Mouse (Mus musculus) MEL (cell line): ENCODE data around the gene Pou2af1. TPM values are rescaled to one million over a fixed set of nuclear protein-coding genes. Genes with fewer than 3 reads are reported as not detected.

ENCODE experiments used
- DNase-seq: peaks from one replicate; pipeline ENCODE4 v3.0.0; 2011; ENCODE audit warnings: low read depth, low spot score
- H3K27ac ChIP-seq: 2 replicates; pipeline ENCODE4 v1.5.1; 2012; ENCODE audit warnings: low read depth, mild to moderate bottlenecking, control low read depth, low read length, moderate library complexity; ENCODE audit not compliant: control insufficient read depth
- H3K27me3 ChIP-seq, 2 experiments: fragments of 150-350 bp in 1 of 2; sonication (generic) in 1 of 2; 2 replicates each; pipeline ENCODE4 v1.6.1; 2012; ENCODE audit warnings: low read length in 2 of 2, mild to moderate bottlenecking in 2 of 2, improper control_type of control experiment in 1 of 2, moderate library complexity in 1 of 2; ENCODE audit not compliant: insufficient read depth in 2 of 2, control insufficient read depth in 1 of 2
- H3K36me3 ChIP-seq, 2 experiments: 2 replicates each; pipeline ENCODE4 v1.6.1; 2012 to 2014; ENCODE audit warnings: low read length in 2 of 2, improper control_type of control experiment in 1 of 2, inconsistent platforms in 1 of 2, mild to moderate bottlenecking in 1 of 2; ENCODE audit not compliant: insufficient read depth in 2 of 2, control insufficient read depth in 1 of 2
- H3K4me1 ChIP-seq, 2 experiments: fragments of 150-350 bp in 1 of 2; sonication (generic) in 1 of 2; 2 replicates each; pipeline ENCODE4 v1.6.1; 2012; ENCODE audit warnings: low read length in 2 of 2, improper control_type of control experiment in 1 of 2, mild to moderate bottlenecking in 1 of 2; ENCODE audit not compliant: insufficient read depth in 2 of 2, control insufficient read depth in 1 of 2
- H3K4me3 ChIP-seq, 2 experiments: fragments of 150-350 bp in 1 of 2; sonication (generic) in 1 of 2; 2 replicates each; pipeline ENCODE4 v1.5.1; 2012; ENCODE audit warnings: low read depth in 2 of 2, low read length in 2 of 2, mild to moderate bottlenecking in 2 of 2, moderate library complexity in 2 of 2, control low read depth in 1 of 2, improper control_type of control experiment in 1 of 2; ENCODE audit not compliant: control insufficient read depth in 1 of 2, insufficient read depth in 1 of 2
- H3K79me2 ChIP-seq: 2 replicates; pipeline ENCODE4 v1.6.1; 2012; ENCODE audit warnings: mild to moderate bottlenecking, low read length, moderate library complexity; ENCODE audit not compliant: control insufficient read depth, poor library complexity, insufficient read depth
- H3K9ac ChIP-seq: 2 replicates; pipeline ENCODE4 v1.6.1; 2012; ENCODE audit warnings: low read depth, mild to moderate bottlenecking, control low read depth, low read length, moderate library complexity; ENCODE audit not compliant: control insufficient read depth, poor library complexity, severe bottlenecking
- H3K9me3 ChIP-seq: fragments of 150-350 bp; sonication (generic); replicated peaks from 2 replicates; pipeline ENCODE4 v1.6.1; 2012; ENCODE audit warnings: mild to moderate bottlenecking, low read length, improper control_type of control experiment, moderate library complexity; ENCODE audit not compliant: insufficient read depth
- BHLHE40 ChIP-seq: IDR thresholded peaks from 2 replicates; pipeline ENCODE4 v1.6.1; 2012; ENCODE audit warnings: low read depth, mild to moderate bottlenecking, inconsistent platforms, low read length, improper control_type of control experiment, borderline replicate concordance
- CHD1 ChIP-seq: IDR thresholded peaks from 2 replicates; pipeline ENCODE4 v1.6.1; 2012; ENCODE audit warnings: low read depth, mild to moderate bottlenecking, inconsistent platforms, low read length, improper control_type of control experiment
- CHD2 ChIP-seq: IDR thresholded peaks from 2 replicates; pipeline ENCODE4 v1.6.1; 2011; ENCODE audit warnings: low read length, improper control_type of control experiment
- CTCF ChIP-seq, 3 experiments: IDR thresholded peaks in 2 of 3; conservative IDR thresholded peaks in 1 of 3; 2 replicates each; pipeline ENCODE4 v1.5.1; 2011 to 2012; ENCODE audit warnings: low read length in 3 of 3, low read depth in 2 of 3, mild to moderate bottlenecking in 2 of 3, improper control_type of control experiment in 1 of 3, inconsistent platforms in 1 of 3, mixed read lengths in 1 of 3, moderate library complexity in 1 of 3; ENCODE audit not compliant: control insufficient read depth in 1 of 3, insufficient read depth in 1 of 3, poor library complexity in 1 of 3, severe bottlenecking in 1 of 3
- ELF1 ChIP-seq: IDR thresholded peaks from 2 replicates; pipeline ENCODE4 v1.6.1; 2014; ENCODE audit warnings: low read depth, mild to moderate bottlenecking, inconsistent platforms, low read length, improper control_type of control experiment, moderate library complexity
- GABPA ChIP-seq: IDR thresholded peaks from 2 replicates; pipeline ENCODE4 v1.6.1; 2012; ENCODE audit warnings: low read depth, mild to moderate bottlenecking, inconsistent platforms, low read length, improper control_type of control experiment, moderate library complexity
- MAX ChIP-seq: IDR thresholded peaks from 2 replicates; pipeline ENCODE4 v1.6.1; 2011; ENCODE audit warnings: low read length, improper control_type of control experiment
- NELFE ChIP-seq: IDR thresholded peaks from 2 replicates; pipeline ENCODE4 v1.6.1; 2011; ENCODE audit warnings: low read depth, low read length, improper control_type of control experiment
- POLR2AphosphoS5 ChIP-seq: IDR thresholded peaks from 2 replicates; pipeline ENCODE4 v1.6.1; 2012; ENCODE audit warnings: low read depth, borderline replicate concordance, mild to moderate bottlenecking, inconsistent platforms, low read length, moderate library complexity, mixed read lengths
- RAD21 ChIP-seq: IDR thresholded peaks from 2 replicates; pipeline ENCODE4 v1.6.1; 2011; ENCODE audit warnings: mild to moderate bottlenecking, low read depth, low read length, improper control_type of control experiment
- RCOR1 ChIP-seq: IDR thresholded peaks from 2 replicates; pipeline ENCODE4 v1.6.1; 2012; ENCODE audit warnings: low read depth, mild to moderate bottlenecking, inconsistent platforms, low read length, improper control_type of control experiment
- TAL1 ChIP-seq: IDR thresholded peaks from 2 replicates; pipeline ENCODE4 v1.6.1; 2012; ENCODE audit warnings: mild to moderate bottlenecking, inconsistent platforms, low read length, moderate library complexity, mixed read lengths
- TCF12 ChIP-seq: IDR thresholded peaks from 2 replicates; pipeline ENCODE4 v1.6.1; 2014; ENCODE audit warnings: low read depth, mild to moderate bottlenecking, inconsistent platforms, low read length, improper control_type of control experiment, moderate library complexity
- USF1 ChIP-seq: IDR thresholded peaks from 2 replicates; pipeline ENCODE4 v1.6.1; 2014; ENCODE audit warnings: low read depth, mild to moderate bottlenecking, inconsistent platforms, low read length, improper control_type of control experiment, moderate library complexity
- USF2 ChIP-seq, 2 experiments: IDR thresholded peaks; 2 replicates each; pipeline ENCODE4 v1.6.1; 2011 to 2012; ENCODE audit warnings: improper control_type of control experiment in 2 of 2, low read length in 2 of 2, borderline replicate concordance in 1 of 2, inconsistent platforms in 1 of 2, low read depth in 1 of 2, mild to moderate bottlenecking in 1 of 2; ENCODE audit not compliant: insufficient read depth in 1 of 2
- ZC3H11A ChIP-seq: IDR thresholded peaks from 2 replicates; pipeline ENCODE4 v1.6.1; 2012; ENCODE audit warnings: low read depth, mild to moderate bottlenecking, inconsistent platforms, low read length, improper control_type of control experiment
- ZKSCAN1 ChIP-seq: IDR thresholded peaks from 2 replicates; pipeline ENCODE4 v1.6.1; 2012; ENCODE audit warnings: low read depth, mild to moderate bottlenecking, inconsistent platforms, low read length, improper control_type of control experiment, moderate library complexity
- polyA plus RNA-seq, 2 experiments: library from polyadenylated mRNA; stranded (reverse) in 1 of 2; unstranded in 1 of 2; fragments of >175 nt in 1 of 2; fragments of >200 nt in 1 of 2; gene quantifications; 2 replicates each; pipeline versions ENCODE4 v1.2.1 to v1.2.4; 2012; ENCODE audit warnings: low replicate concordance in 2 of 2, low read depth in 1 of 2; ENCODE audit not compliant: insufficient read length in 2 of 2, insufficient read depth in 1 of 2, missing spikeins in 1 of 2
- total RNA-seq: library from RNA; depleted of rRNA; stranded (reverse); fragments of 300-350 nt; gene quantifications from 2 replicates; pipeline ENCODE4 v1.2.3, GENCODE M21; 2012

Pou2af1 gene
- total and polyA plus RNA-seq, 3 experiments = not detected

GRCm38 (mm10) chr9:51178297-51178696, 35.2 kb upstream of the Pou2af1 start:
- DNase-seq = no peak
- TF ChIP-seq RAD21 (peak; percentile 6), MAX (no peak), BHLHE40 (no peak), TAL1 (no peak), CTCF (IDR thresholded peaks at IDR 0.05 in 2 of 3, conservative IDR thresholded peaks at IDR 0.05 in 1 of 3; ENCODE audit: control insufficient read depth in 1 of 3, insufficient read depth in 1 of 3, low read depth in 2 of 3, low read length in 3 of 3, poor library complexity in 1 of 3, severe bottlenecking in 1 of 3) (peak in 1 of 3 experiments; percentile 8; a peak in 1 of 6 replicates), ZKSCAN1 (no peak), CHD2 (no peak)
- no peak overlapping the region for H3K4me3 ChIP-seq
- H3K27ac ChIP-seq = no peak overlapping the region
- H3K4me1 ChIP-seq = 0 out of 4 replicates have a peak, but pooled peaks cover 0 to 6% of the 10 kb centered on the region in 2 experiments
- H3K79me2 ChIP-seq = no peaks in the 10 kb centered on the region
- peaks cover 0 to 8% of the 10 kb centered on the region in 2 experiments; a peak in 3 of 4 replicates for H3K27me3 ChIP-seq
- no peaks in the 10 kb centered on the region for H3K36me3 ChIP-seq
- H3K9me3 ChIP-seq = no peaks in the 10 kb centered on the region
- H3K9ac ChIP-seq = no peak overlapping the region

GRCm38 (mm10) chr9:51180621-51181020, 32.9 kb upstream of the Pou2af1 start:
- Histone ChIP-seq H3K9me3 (no peaks in the 10 kb centered on the region), H3K36me3 (no peaks in the 10 kb centered on the region), H3K9ac (no peak overlapping the region), H3K27me3 (peaks cover 8 to 11% of the 10 kb centered on the region in 2 experiments), H3K79me2 (no peaks in the 10 kb centered on the region), H3K4me1 (no peaks in the 10 kb centered on the region), H3K4me3 (no peak overlapping the region), H3K27ac (no peak overlapping the region)
- no peak for DNase-seq
- no peak for TF ChIP-seq CHD1
- TF ChIP-seq USF1 = no peak
- no peak for TF ChIP-seq ZKSCAN1
- TF ChIP-seq NELFE = no peak
- TF ChIP-seq RCOR1 = no peak
- TF ChIP-seq GABPA = no peak
- no peak for TF ChIP-seq CHD2
- no peak for TF ChIP-seq ZC3H11A
- no peak for TF ChIP-seq USF2 (IDR thresholded peaks at IDR 0.05; ENCODE audit: borderline replicate concordance in 1 of 2, insufficient read depth in 1 of 2, low read depth in 1 of 2, low read length in 2 of 2)
- no peak for TF ChIP-seq POLR2AphosphoS5
- no peak for TF ChIP-seq TCF12
- TF ChIP-seq ELF1 = no peak
